Mouse (Mus musculus) bone marrow macrophage, adult 2 months (primary cell): Measurements from ENCODE around the gene 4933406M09Rik.

Experiments used
- CTCF ChIP-seq: IDR thresholded peaks from 2 replicates; pipeline ENCODE4 v1.5.1; 2012; ENCODE audit warnings: low read depth, mild to moderate bottlenecking, low read length, moderate library complexity
- POLR2A ChIP-seq: IDR thresholded peaks from 2 replicates; pipeline ENCODE4 v1.6.1; 2012; ENCODE audit warnings: mild to moderate bottlenecking, low read depth, low read length, borderline replicate concordance

GRCm38 (mm10) chr1:134398210-134398609 lies 12.5 kb downstream of the 4933406M09Rik start:
- TF ChIP-seq CTCF (no peak), POLR2A (no peak)
